15 mouse cellular contexts compared by ENCODE assay signal in genomic region chr8:123719811-123720210, GRCm38 (mm10).
DNase-seq lines count a peak whose midpoint lies in the region; ATAC-seq and TF ChIP-seq lines count a peak whose summit lies in the region.
"Had no signal": no experiment of that assay in that cellular context is flagged by ENCODE, and none has a peak within 500 bp of the region (broad histone marks: within the 10 kb centered on the region; RNA-seq: fewer than 3 reads in every experiment).

No protein-coding gene starts in this region.

- no peaks in the 10 kb centered on the region for H3K36me3 ChIP-seq in hindbrain, embryonic 11.5 days (ENCODE audit: control insufficient read depth, insufficient read depth, low read length)
- no peaks in the 10 kb centered on the region for H3K36me3 ChIP-seq in hindbrain, embryonic 12.5 days
- no peaks in the 10 kb centered on the region for H3K36me3 ChIP-seq in liver, embryonic 11.5 days (ENCODE audit: control insufficient read depth, insufficient read depth, low read length)
- H3K36me3 ChIP-seq in liver, postnatal 0 days (replicated peaks; ENCODE audit: insufficient read depth, low read length): no peaks in the 10 kb centered on the region
- no peaks in the 10 kb centered on the region for H3K36me3 ChIP-seq in intestine, embryonic 16.5 days (ENCODE audit: control insufficient read depth, insufficient read depth, low read length)
- H3K36me3 ChIP-seq: limb, embryonic 12.5 days; liver, embryonic 12.5 days had no signal

- H3K9ac ChIP-seq in hindbrain, embryonic 11.5 days (ENCODE audit: low read depth, low read length): no peak overlapping the region
- H3K9ac ChIP-seq in hindbrain, embryonic 12.5 days: no peak overlapping the region
- H3K9ac ChIP-seq in liver, embryonic 11.5 days (ENCODE audit: low read depth, low read length): no peak overlapping the region
- no peak overlapping the region for H3K9ac ChIP-seq in liver, postnatal 0 days (replicated peaks)
- H3K9ac ChIP-seq in intestine, embryonic 16.5 days (ENCODE audit: low read depth, low read length): no peak overlapping the region
- H3K9ac ChIP-seq: limb, embryonic 12.5 days; liver, embryonic 12.5 days; lung, embryonic 14.5 days had no signal

- H3K4me1 ChIP-seq in hindbrain, embryonic 11.5 days (replicated peaks; ENCODE audit: control insufficient read depth, insufficient read depth, low read length): peaks cover 24% of the 10 kb centered on the region
- peaks cover 31% of the 10 kb centered on the region for H3K4me1 ChIP-seq in hindbrain, embryonic 12.5 days
- H3K4me1 ChIP-seq in liver, embryonic 11.5 days (replicated peaks; ENCODE audit: control insufficient read depth, insufficient read depth, low read length): peaks cover 45% of the 10 kb centered on the region
- peaks cover 15% of the 10 kb centered on the region; the same call in 1 of the 2 replicates for H3K4me1 ChIP-seq in liver, postnatal 0 days (ENCODE audit: insufficient read depth)
- peaks cover 32% of the 10 kb centered on the region for H3K4me1 ChIP-seq in intestine, embryonic 16.5 days (ENCODE audit: control insufficient read depth, insufficient read depth, low read length)

- no peak overlapping the region for H3K4me2 ChIP-seq in hindbrain, embryonic 11.5 days (replicated peaks; ENCODE audit: low read depth, low read length)
- H3K4me2 ChIP-seq in hindbrain, embryonic 12.5 days (replicated peaks): no peak overlapping the region
- H3K4me2 ChIP-seq in liver, embryonic 11.5 days: no peak overlapping the region
- no peak overlapping the region for H3K4me2 ChIP-seq in liver, postnatal 0 days (ENCODE audit: low read depth, low read length)
- no peak overlapping the region for H3K4me2 ChIP-seq in intestine, embryonic 16.5 days (ENCODE audit: low read depth, low read length)
- H3K4me2 ChIP-seq: limb, embryonic 12.5 days; lung, embryonic 14.5 days had no signal

- 0 out of 2 replicates have a peak overlapping the region, but pooled peaks have one; percentile 20 for H3K27ac ChIP-seq in hindbrain, embryonic 11.5 days (ENCODE audit: low read depth, low read length)
- no peak overlapping the region for H3K27ac ChIP-seq in hindbrain, embryonic 12.5 days
- H3K27ac ChIP-seq in liver, embryonic 11.5 days (ENCODE audit: low read depth, low read length): peak overlapping the region; percentile 26; the same call in 1 of the 2 replicates
- H3K27ac ChIP-seq in liver, postnatal 0 days (ENCODE audit: low read depth): no peak overlapping the region
- peak overlapping the region; percentile 77 for H3K27ac ChIP-seq in intestine, embryonic 16.5 days (ENCODE audit: low read length)
- H3K27ac ChIP-seq: limb, embryonic 12.5 days; liver, embryonic 12.5 days had no signal

- DNase-seq in hindbrain, embryonic 11.5 days (ENCODE audit: low spot score): peak; percentile 10
- no peak for DNase-seq in liver, embryonic 11.5 days (ENCODE audit: low spot score)
- DNase-seq in liver, postnatal 0 days: no peak
- DNase-seq in retina, postnatal 1 day: peak; percentile 51
- DNase-seq in embryo, embryonic 10.5 days (ENCODE audit: low spot score): no peak
- DNase-seq: adrenal gland, postnatal 10 days; cerebellum, adult 18-20 months; cerebellum, postnatal 25 days; lung, embryonic 14.5 days; lung, postnatal 36 days had no signal

- no peak for ATAC-seq in hindbrain, embryonic 11.5 days (ENCODE audit: low FRiP score)
- no peak for ATAC-seq in hindbrain, embryonic 12.5 days (ENCODE audit: low FRiP score)
- no peak for ATAC-seq in liver, embryonic 11.5 days (replicated peaks; ENCODE audit: low FRiP score)
- no peak for ATAC-seq in liver, postnatal 0 days
- ATAC-seq in intestine, embryonic 16.5 days: no peak
- ATAC-seq: liver, embryonic 12.5 days; midbrain, embryonic 16.5 days had no signal

- TF ChIP-seq EP300 in liver, postnatal 0 days (IDR thresholded peaks at IDR 0.05; ENCODE audit: low read depth): no peak

- H3K9me3 ChIP-seq in hindbrain, embryonic 11.5 days (ENCODE audit: control insufficient read depth, low read length): no peaks in the 10 kb centered on the region
- no peaks in the 10 kb centered on the region for H3K9me3 ChIP-seq in hindbrain, embryonic 12.5 days (replicated peaks)
- no peaks in the 10 kb centered on the region for H3K9me3 ChIP-seq in liver, embryonic 11.5 days (ENCODE audit: control insufficient read depth, low read length)
- no peaks in the 10 kb centered on the region for H3K9me3 ChIP-seq in liver, postnatal 0 days (ENCODE audit: low read length)
- no peaks in the 10 kb centered on the region for H3K9me3 ChIP-seq in intestine, embryonic 16.5 days (ENCODE audit: control insufficient read depth, low read length)
- H3K9me3 ChIP-seq: limb, embryonic 12.5 days; liver, embryonic 12.5 days had no signal

- WGBS in hindbrain, embryonic 11.5 days: 60% methylated on average over 5 of the region's 5 CpGs
- 62% methylated on average over 5 of the region's 5 CpGs for WGBS in hindbrain, embryonic 12.5 days
- 58% methylated on average over 5 of the region's 5 CpGs for WGBS in liver, embryonic 11.5 days
- 69% methylated on average over 5 of the region's 5 CpGs for WGBS in liver, postnatal 0 days (ENCODE audit: insufficient replicate concordance)
- 63% methylated on average over 5 of the region's 5 CpGs for WGBS in intestine, embryonic 16.5 days

- TF ChIP-seq CTCF in liver, postnatal 0 days (IDR thresholded peaks at IDR 0.05; ENCODE audit: low read depth): no peak

- H3K4me3 ChIP-seq in hindbrain, embryonic 11.5 days (ENCODE audit: low read depth, low read length): no peak overlapping the region
- H3K4me3 ChIP-seq in hindbrain, embryonic 12.5 days: no peak overlapping the region
- H3K4me3 ChIP-seq in liver, embryonic 11.5 days (ENCODE audit: low read depth, low read length): no peak overlapping the region
- no peak overlapping the region for H3K4me3 ChIP-seq in liver, postnatal 0 days (ENCODE audit: low read depth, low read length)
- no peak overlapping the region for H3K4me3 ChIP-seq in intestine, embryonic 16.5 days (ENCODE audit: low read length)
- H3K4me3 ChIP-seq: limb, embryonic 12.5 days; liver, embryonic 12.5 days had no signal

- no peaks in the 10 kb centered on the region for H3K27me3 ChIP-seq in hindbrain, embryonic 11.5 days (ENCODE audit: control insufficient read depth, insufficient read depth, low read length)
- 0 out of 2 replicates have a peak, but pooled peaks cover 4% of the 10 kb centered on the region for H3K27me3 ChIP-seq in hindbrain, embryonic 12.5 days
- H3K27me3 ChIP-seq in liver, embryonic 11.5 days (replicated peaks; ENCODE audit: control insufficient read depth, insufficient read depth, low read length): no peaks in the 10 kb centered on the region
- H3K27me3 ChIP-seq in liver, postnatal 0 days (ENCODE audit: insufficient read depth, low read length): no peaks in the 10 kb centered on the region
- H3K27me3 ChIP-seq in intestine, embryonic 16.5 days (replicated peaks; ENCODE audit: control insufficient read depth, insufficient read depth, low read length): no peaks in the 10 kb centered on the region
- H3K27me3 ChIP-seq: limb, embryonic 12.5 days had no signal

Comparison
In these comparisons a context has a peak if more than half of its experiments do, and no peak if none do; other contexts are left out.
1. H3K27ac ChIP-seq: peak in hindbrain, embryonic 11.5 days (single experiment), liver, embryonic 11.5 days (single experiment) and intestine, embryonic 16.5 days (single experiment); none in hindbrain, embryonic 12.5 days (single experiment) and liver, postnatal 0 days (single experiment).
2. DNase-seq: peak in hindbrain, embryonic 11.5 days (single experiment) and retina, postnatal 1 day (single experiment); none in liver, embryonic 11.5 days (single experiment), liver, postnatal 0 days (single experiment) and embryo, embryonic 10.5 days (single experiment).